Mouse (Mus musculus) forebrain, embryonic 12.5 days (tissue): ENCODE measurements around the gene Slx1b. TPM values are rescaled to one million over a fixed set of nuclear protein-coding genes. Genes with fewer than 3 reads are reported as not detected.
A peak's percentile ranks its signal among the peaks of the same experiment; 100 is the strongest.
"Not testable (repeated sequence)": the region's sequence is repeated elsewhere in the genome, so short reads cannot be mapped to it uniquely, and the experiment has no call there.

Experiments used
- ATAC-seq: fragments of 200-750 bp; cut with Nextera tagmentation; 2 replicates; pipeline ENCODE4 v1.8.0; 2017; ENCODE audit warnings: moderate TSS enrichment; ENCODE audit not compliant: low FRiP score
- H3K27ac ChIP-seq: fragments of 300-500 bp; sonication (generic); 2 replicates; pipeline ENCODE4 v1.5.1; 2016; ENCODE audit warnings: mild to moderate bottlenecking
- H3K27me3 ChIP-seq: fragments of 300-500 bp; sonication (generic); 2 replicates; pipeline ENCODE4 v1.6.1; 2016; ENCODE audit warnings: mild to moderate bottlenecking
- H3K36me3 ChIP-seq: fragments of 300-500 bp; sonication (generic); replicated peaks from 2 replicates; pipeline ENCODE4 v1.6.1; 2016; ENCODE audit warnings: mild to moderate bottlenecking
- H3K4me1 ChIP-seq: fragments of 300-500 bp; sonication (generic); 2 replicates; pipeline ENCODE4 v1.6.1; 2016
- H3K4me2 ChIP-seq: fragments of 300-500 bp; sonication (generic); 2 replicates; pipeline ENCODE4 v1.6.1; 2016; ENCODE audit warnings: mild to moderate bottlenecking, moderate library complexity
- H3K4me3 ChIP-seq: fragments of 300-500 bp; sonication (generic); replicated peaks from 2 replicates; pipeline ENCODE4 v1.5.1; 2016; ENCODE audit warnings: mild to moderate bottlenecking
- H3K9ac ChIP-seq: fragments of 300-500 bp; sonication (generic); 2 replicates; pipeline ENCODE4 v1.6.1; 2016; ENCODE audit warnings: mild to moderate bottlenecking
- H3K9me3 ChIP-seq: fragments of 300-500 bp; sonication (generic); 2 replicates; pipeline ENCODE4 v1.6.1; 2016
- WGBS: fragments of 180-500 bp; shearing (Covaris S2); methylation state at CpG from one replicate; pipeline ENCODE4 v1.1.7; 2016; 5-methylcytosine and 5-hydroxymethylcytosine counted together
- polyA plus RNA-seq: library from polyadenylated mRNA; unstranded; fragments of >200 nt; fragmentation: Nextera tagmentation; extraction: Ambion mirVana; gene quantifications from 2 replicates; pipeline ENCODE4 v1.2.1, GENCODE M21; 2016

Gene Slx1b
- polyA plus RNA-seq: 14.7 and 14.9 TPM in 2 replicates

DNA sequence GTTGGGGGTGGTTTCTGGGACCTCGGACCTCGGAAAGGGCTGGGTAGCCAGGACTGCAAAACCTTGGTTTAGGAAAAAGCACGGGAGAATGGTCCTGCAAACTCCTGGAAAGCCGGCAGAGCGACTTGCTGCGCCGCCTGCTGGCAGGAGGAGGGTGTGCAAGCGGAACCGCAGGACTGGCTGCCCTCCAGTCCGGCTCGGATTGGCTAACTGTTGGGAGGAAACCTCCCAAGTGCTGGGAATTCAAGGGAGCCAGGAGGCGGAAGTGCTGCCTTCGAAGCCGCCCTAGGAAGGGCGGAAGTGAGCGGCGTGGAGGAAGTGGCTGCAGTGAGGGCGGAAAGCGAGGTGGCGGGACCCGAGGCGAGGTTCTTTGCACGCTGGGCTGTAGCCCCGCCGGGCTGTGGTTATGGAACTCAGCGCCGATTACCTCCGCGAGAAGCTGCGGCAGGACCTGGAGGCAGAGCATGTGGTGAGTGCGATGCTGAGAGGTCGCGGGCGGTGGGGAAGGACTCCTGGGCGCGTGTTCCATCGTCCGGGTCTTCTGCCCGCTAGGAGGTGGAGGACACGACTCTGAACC, at the start of gene Slx1b:
TSS of gene Slx1b (minus strand) at position 154 of the 577 bp plus-strand sequence.
- H3K4me3 ChIP-seq: peak within 1 kb of the TSS; percentile 79

DNA sequence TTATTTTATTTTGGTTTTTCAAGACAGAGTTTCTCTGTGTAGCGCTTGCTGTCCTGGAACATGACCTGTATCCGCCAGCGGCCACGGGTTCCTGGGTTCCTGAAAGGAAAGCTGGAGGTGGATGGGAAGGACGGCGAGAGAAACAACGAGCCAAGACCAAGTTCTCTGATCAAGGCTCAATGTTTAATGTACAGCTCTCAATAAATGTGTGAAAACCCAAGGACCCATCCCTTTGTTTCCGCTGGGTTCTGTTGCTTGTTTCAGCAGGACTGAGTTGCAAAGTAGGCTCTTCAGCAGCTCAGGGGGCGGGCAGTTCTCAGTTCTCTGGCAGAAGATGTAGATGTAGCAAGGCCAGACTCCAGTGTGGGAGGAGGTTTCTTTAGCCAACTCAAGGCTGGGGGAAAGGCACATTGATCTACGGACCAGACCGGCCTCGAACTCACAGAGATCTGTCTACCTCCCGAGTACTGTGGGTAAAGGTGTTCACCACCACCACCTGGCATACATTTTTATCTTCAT, 46.4 kb upstream of the Slx1b start:
- no peaks in the 10 kb centered on the region for H3K27me3 ChIP-seq
- H3K36me3 ChIP-seq: no peaks in the 10 kb centered on the region
- H3K4me3 ChIP-seq: no peak overlapping the region
- WGBS: 90% methylated on average over 13 of the region's 13 CpGs
- H3K4me1 ChIP-seq: no peaks in the 10 kb centered on the region
- ATAC-seq: no peak
- H3K9ac ChIP-seq: no peak overlapping the region
- no peak overlapping the region for H3K27ac ChIP-seq
- no peaks in the 10 kb centered on the region for H3K9me3 ChIP-seq
- H3K4me2 ChIP-seq: no peak overlapping the region

More for the DNA sequence above, at the start of gene Slx1b:
- Histone ChIP-seq H3K27me3 (no peaks in the 10 kb centered on the region), H3K9me3 (no peaks in the 10 kb centered on the region), H3K9ac (peak within 1 kb of the TSS; percentile 83), H3K4me2 (peak within 1 kb of the TSS; percentile 93), H3K27ac (peak within 1 kb of the TSS; percentile 96), H3K36me3 (peaks cover 41% of the 10 kb centered on the region), H3K4me1 (peaks cover 27% of the 10 kb centered on the region)
- under 1% methylated on average over 40 of the region's 40 CpGs for WGBS
- peak; percentile 96 for ATAC-seq

DNA sequence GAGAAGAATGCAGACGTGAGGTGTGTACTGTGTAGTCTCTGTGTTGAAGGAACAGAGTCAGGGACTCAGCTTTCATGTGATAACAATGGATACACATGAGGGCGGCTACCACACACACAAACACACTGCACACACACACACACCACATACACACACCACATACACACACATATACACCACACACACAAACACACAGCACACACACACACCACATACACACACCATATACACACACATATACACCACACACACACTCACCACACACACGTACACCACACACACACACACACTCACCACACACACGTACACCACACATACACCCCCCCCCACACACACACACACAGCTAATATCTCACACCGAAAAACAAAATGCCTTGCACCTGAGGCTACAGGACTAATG, 45.9 kb upstream of the Slx1b start:
- no peak for ATAC-seq
- H3K27ac ChIP-seq: no peak overlapping the region
- WGBS: 88% methylated on average over 5 of the region's 5 CpGs
- no peaks in the 10 kb centered on the region for H3K27me3 ChIP-seq
- no peaks in the 10 kb centered on the region for H3K9me3 ChIP-seq
- no peak overlapping the region for H3K4me2 ChIP-seq
- H3K36me3 ChIP-seq: no peaks in the 10 kb centered on the region
- H3K9ac ChIP-seq: no peak overlapping the region
- H3K4me1 ChIP-seq: no peaks in the 10 kb centered on the region
- no peak overlapping the region for H3K4me3 ChIP-seq

DNA sequence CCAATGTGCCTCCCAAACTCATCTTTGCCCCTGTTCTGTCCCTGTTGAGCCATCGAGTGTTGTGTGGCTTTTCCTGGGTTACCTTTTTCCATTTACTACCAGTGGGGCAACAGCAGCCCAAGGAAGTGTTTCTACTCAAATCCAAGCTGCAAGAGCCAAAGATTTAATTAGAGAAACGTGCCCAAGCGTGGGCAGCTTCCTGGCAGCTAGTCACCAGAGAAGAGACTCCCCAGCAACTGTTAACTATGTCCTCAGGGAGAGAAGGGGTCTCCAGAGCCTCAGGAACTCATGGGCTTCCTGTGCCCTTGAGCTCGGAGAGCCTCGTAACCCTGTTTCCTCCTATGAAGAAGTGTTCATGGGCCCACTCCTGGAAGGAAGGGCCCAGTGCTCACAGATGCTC, 45.4 kb upstream of the Slx1b start:
- H3K27ac ChIP-seq: no peak overlapping the region
- no peak overlapping the region for H3K9ac ChIP-seq
- no peaks in the 10 kb centered on the region for H3K4me1 ChIP-seq
- no peak overlapping the region for H3K4me3 ChIP-seq
- 92% methylated on average over 5 of the region's 5 CpGs for WGBS
- H3K27me3 ChIP-seq: no peaks in the 10 kb centered on the region
- H3K4me2 ChIP-seq: no peak overlapping the region
- no peaks in the 10 kb centered on the region for H3K36me3 ChIP-seq
- ATAC-seq: no peak
- H3K9me3 ChIP-seq: no peaks in the 10 kb centered on the region

DNA sequence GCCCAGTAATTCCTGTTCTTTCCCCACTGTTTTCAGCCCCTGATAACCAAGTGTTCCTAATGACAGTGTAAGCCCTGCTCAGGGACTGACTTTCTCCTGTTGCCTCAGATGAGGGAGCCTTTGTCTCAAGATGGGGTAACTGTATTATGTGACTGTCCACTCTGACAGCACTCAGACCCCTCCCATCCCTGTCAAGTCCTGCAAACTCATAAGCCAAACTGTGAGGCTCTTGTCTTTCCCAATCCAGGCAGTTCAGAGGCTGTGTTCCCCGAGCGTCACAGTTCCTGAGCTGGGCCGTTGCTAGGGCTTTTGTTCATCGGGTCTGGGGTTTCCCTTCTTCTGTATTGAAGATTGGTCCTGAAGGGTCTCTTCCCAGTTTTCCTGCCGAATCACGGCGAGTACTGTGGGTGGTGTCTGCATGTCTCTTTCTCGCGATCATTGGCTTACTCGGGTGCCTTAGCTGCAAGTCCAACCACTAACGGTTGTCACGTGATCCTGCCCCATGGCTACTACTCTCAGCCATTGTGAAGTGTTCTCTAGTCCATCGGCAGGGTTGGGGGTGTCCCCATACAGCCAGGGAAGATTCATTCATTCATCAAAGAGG, 44.6 kb upstream of the Slx1b start:
- 81% methylated on average over 13 of the region's 13 CpGs for WGBS
- Histone ChIP-seq H3K4me3 (no peak overlapping the region), H3K4me2 (no peak overlapping the region), H3K9ac (no peak overlapping the region), H3K27me3 (no peaks in the 10 kb centered on the region), H3K36me3 (no peaks in the 10 kb centered on the region), H3K4me1 (no peaks in the 10 kb centered on the region), H3K9me3 (no peaks in the 10 kb centered on the region), H3K27ac (no peak overlapping the region)
- no peak for ATAC-seq

DNA sequence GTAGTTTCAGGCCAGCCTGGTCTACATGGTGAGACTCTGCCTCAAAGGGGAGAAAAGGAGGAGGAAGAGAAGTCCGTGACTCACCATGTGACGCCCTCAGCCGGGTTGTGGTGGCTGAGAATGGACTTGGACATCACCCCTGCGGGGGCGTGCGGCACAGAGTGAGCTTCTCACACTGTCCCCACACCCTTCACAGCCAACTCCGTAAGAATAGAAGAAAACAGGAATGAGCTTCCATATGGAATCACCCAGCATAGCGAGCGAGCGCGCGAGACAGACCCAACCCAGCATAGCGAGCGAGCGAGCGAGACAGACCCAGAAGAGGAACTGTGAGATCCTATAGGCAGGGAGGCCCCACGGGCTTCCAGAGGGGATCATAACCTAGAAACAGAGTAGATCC, 44.0 kb upstream of the Slx1b start:
- Histone ChIP-seq H3K4me2 (no peak overlapping the region), H3K27ac (no peak overlapping the region), H3K4me1 (no peaks in the 10 kb centered on the region), H3K9ac (no peak overlapping the region), H3K4me3 (no peak overlapping the region), H3K27me3 (no peaks in the 10 kb centered on the region), H3K36me3 (no peaks in the 10 kb centered on the region), H3K9me3 (no peaks in the 10 kb centered on the region)
- ATAC-seq: no peak
- 90% methylated on average over 17 of the region's 17 CpGs for WGBS

DNA sequence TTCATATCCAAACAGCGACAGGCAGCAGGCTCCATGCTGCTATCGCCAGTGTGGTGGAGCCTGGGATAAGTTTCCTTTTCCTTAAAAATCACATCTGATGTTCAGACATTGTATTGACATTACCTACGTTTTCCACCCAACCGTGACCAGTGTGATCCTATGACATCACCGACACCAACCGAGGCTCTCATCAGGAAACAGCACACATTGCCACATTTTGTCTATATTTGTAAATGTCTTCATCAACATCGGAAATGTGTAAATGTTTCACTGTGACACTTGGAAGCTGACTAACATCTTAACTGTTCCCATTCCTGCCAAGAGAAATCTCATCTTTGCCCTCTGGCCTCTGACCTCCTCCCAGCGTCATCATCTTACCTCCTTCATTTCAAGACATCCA, 40.5 kb upstream of the Slx1b start:
- no peak overlapping the region for H3K4me3 ChIP-seq
- no peaks in the 10 kb centered on the region for H3K4me1 ChIP-seq
- no peaks in the 10 kb centered on the region for H3K27me3 ChIP-seq
- ATAC-seq: no peak
- no peak overlapping the region for H3K9ac ChIP-seq
- H3K36me3 ChIP-seq: no peaks in the 10 kb centered on the region
- H3K4me2 ChIP-seq: no peak overlapping the region
- H3K27ac ChIP-seq: no peak overlapping the region
- WGBS: 88% methylated on average over 8 of the region's 8 CpGs
- no peaks in the 10 kb centered on the region for H3K9me3 ChIP-seq

DNA sequence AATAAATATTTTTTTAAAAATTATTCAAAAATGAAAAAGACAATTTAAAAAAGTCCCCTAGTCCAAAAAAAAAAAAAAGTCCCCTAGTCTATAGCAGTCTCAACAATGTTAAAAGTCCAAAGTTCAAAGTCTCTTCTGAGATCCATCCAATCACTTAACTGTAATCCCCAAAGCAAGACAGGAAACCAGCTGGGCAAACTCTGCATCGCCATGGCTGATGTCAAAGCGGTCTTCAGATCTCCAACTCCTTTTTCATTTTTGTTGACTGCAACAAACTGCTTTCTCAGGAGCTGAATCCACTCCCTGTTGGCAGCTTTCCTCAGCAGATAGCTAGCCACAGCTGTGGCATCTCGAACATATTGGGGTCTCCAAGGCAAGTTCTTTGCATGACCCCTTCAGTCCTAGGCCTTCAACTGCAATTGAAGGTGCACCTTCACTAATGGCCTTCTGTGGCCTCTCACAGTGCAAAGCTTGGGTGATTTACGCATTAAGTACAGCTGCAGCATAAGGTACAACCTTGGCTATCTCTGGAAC, 34.7 kb upstream of the Slx1b start:
- H3K27me3 ChIP-seq, H3K4me3 ChIP-seq, H3K27ac ChIP-seq, H3K36me3 ChIP-seq, H3K4me1 ChIP-seq, H3K9me3 ChIP-seq, H3K9ac ChIP-seq, H3K4me2 ChIP-seq, ATAC-seq: not testable (repeated sequence)
- WGBS: 85% methylated on average over 4 of the region's 4 CpGs

DNA sequence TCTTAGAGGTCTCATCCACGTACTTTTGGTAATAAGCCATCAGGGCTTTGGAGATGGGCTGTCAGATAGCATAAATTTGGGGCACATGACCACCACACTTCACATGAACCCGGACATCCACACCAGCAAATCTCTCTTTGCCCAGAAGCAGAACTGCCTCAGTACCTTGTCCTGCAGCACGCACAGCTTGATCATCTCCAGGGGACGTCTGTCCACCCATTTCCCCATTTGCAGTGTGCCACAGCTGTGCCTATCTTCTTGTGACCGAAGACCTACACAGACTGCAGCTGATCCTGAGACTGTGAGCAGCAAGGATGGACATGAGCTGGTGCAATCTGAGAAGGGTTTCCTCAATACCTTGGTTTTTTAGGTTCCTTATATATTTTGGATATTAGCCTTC, 30.1 kb upstream of the Slx1b start:
- no peak for ATAC-seq
- WGBS: 80% methylated on average over 5 of the region's 5 CpGs
- H3K27ac ChIP-seq: no peak overlapping the region

DNA sequence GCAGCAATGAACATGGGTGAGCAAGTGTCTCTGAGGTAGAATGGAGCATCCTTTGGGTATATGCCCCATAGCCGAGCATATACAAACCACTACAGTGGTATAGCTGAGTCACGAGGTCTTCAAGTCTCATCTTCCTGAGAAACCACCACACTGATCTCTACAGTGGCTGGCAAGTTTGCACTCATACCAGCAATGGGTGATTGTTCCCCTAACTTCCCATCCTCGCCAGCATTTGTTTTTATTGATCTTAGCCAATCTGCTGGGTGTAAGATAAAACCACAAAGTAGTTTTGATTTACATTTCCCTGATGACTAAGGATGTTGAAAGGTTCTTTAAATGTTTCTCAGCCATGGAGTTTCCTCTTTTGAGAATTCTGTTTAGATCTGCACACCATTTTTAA, 29.5 kb upstream of the Slx1b start:
- H3K4me2 ChIP-seq: no peak overlapping the region
- H3K27me3 ChIP-seq: no peaks in the 10 kb centered on the region
- no peaks in the 10 kb centered on the region for H3K4me1 ChIP-seq
- H3K9me3 ChIP-seq: peaks cover 6% of the 10 kb centered on the region; the same call in 1 of the 2 replicates
- ATAC-seq: no peak
- no peak overlapping the region for H3K27ac ChIP-seq
- no peak overlapping the region for H3K9ac ChIP-seq
- no peaks in the 10 kb centered on the region for H3K36me3 ChIP-seq
- H3K4me3 ChIP-seq: no peak overlapping the region
- WGBS: 82% methylated on average over 3 of the region's 3 CpGs

More for the DNA sequence above, 30.1 kb upstream of the Slx1b start:
- no peak overlapping the region for H3K9ac ChIP-seq
- no peaks in the 10 kb centered on the region for H3K27me3 ChIP-seq
- H3K9me3 ChIP-seq: peaks cover 6% of the 10 kb centered on the region; the same call in 1 of the 2 replicates
- H3K36me3 ChIP-seq: no peaks in the 10 kb centered on the region
- no peak overlapping the region for H3K4me3 ChIP-seq
- no peaks in the 10 kb centered on the region for H3K4me1 ChIP-seq
- H3K4me2 ChIP-seq: no peak overlapping the region

DNA sequence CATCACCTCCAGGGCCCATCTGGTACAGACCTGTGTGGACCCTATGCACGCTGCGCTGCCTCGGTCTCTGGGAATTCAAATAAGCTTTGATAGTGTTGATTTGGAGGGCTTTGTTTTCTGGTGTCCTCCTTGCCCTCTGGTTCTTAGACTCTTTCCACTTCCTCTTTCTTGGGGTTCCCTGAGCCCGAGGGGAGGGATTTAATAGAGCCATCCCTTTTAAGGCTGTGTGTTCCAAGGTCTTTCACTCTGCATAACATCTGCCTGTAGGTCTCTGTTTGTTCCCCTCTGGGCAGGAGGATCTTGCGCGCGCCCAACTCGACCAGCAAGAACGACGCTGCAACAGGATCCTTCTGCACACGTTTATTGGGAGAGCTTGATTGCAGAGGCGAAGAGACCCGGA, 26.1 kb upstream of the Slx1b start:
- H3K27me3 ChIP-seq: no peaks in the 10 kb centered on the region
- no peak overlapping the region for H3K4me2 ChIP-seq
- ATAC-seq: no peak
- H3K9ac ChIP-seq: no peak overlapping the region
- H3K4me3 ChIP-seq: no peak overlapping the region
- H3K9me3 ChIP-seq: peaks cover 6% of the 10 kb centered on the region; the same call in 1 of the 2 replicates
- H3K27ac ChIP-seq: no peak overlapping the region
- 91% methylated on average over 13 of the region's 13 CpGs for whole genome bisulfite sequencing
- no peaks in the 10 kb centered on the region for H3K36me3 ChIP-seq
- H3K4me1 ChIP-seq: no peaks in the 10 kb centered on the region

DNA sequence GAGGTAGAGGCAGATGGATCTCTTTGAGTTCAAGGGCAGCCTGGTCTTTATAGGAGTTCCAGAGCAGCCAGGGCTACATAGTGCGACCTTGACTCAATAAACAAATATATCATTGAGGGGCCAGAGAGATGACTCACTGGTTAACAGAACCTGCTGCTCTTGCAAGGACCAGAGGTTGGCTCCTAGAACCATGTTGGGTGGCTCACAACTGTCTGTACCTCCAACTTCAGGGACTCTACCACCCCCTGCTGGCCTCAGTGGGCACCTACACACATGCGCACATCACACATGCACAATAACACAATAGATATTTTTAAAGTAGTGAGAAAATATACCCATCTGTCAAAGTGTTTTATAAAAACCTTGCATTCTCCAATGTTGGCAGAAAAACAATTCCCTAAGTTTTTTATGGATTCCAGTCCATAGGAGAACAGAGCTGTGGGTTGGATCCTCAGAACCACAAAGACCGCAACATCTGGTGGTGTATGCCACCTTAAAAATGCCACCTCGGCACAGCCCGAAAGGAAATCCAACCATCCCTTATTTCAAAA, 23.3 kb upstream of the Slx1b start:
- Histone ChIP-seq H3K36me3 (no peaks in the 10 kb centered on the region), H3K4me3 (no peak overlapping the region), H3K4me2 (no peak overlapping the region), H3K27me3 (no peaks in the 10 kb centered on the region), H3K9ac (no peak overlapping the region), H3K9me3 (peaks cover 6% of the 10 kb centered on the region; the same call in 1 of the 2 replicates), H3K27ac (no peak overlapping the region), H3K4me1 (no peaks in the 10 kb centered on the region)
- WGBS: 95% methylated on average over 5 of the region's 5 CpGs
- ATAC-seq: no peak
